In the genomic region with DNA sequence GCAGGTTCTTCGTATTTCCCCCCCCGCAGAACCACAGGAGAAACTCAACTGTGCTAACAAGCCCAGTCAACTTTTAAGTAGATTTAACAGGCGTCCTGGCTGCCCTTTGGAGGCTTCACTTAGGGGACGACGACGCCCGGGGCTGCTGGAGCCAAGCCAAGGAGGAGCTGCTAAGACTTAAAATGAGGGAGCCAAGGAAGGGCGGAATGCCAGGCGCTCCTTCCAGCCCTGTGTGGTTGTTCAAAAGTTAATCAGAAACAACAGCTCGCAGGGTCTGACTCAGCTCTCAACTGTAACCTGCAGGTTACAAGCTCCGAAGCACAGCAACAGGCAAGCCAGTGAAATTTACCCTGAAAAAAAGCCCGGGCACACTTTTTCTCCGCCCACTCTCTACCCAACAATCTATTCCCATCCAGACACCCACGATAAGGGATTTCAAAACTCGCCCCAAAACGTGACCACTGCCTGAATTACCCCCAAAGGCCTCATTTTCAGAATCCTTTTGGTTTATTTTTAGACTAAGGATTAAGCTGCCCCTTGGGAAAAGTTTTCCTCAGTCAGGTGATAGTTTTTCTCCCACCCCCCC, we compare ENCODE assay signal across 8 mouse cellular contexts. TPM values are rescaled to one million over a fixed set of nuclear protein-coding genes. Genes with fewer than 3 reads are reported as not detected.
DNase-seq lines count a peak whose midpoint lies in the region; ATAC-seq and TF ChIP-seq lines count a peak whose summit lies in the region.

No protein-coding gene starts in this region.

- no peak for TF ChIP-seq RAD21 in CH12.LX (IDR thresholded peaks at IDR 0.05; ENCODE audit: low read depth, low read length)

- H3K36me3 ChIP-seq in CH12.LX (replicated peaks in 1 of 2; ENCODE audit: control insufficient read depth in 1 of 2, insufficient read depth in 1 of 2, low read length in 1 of 2): peaks cover 0 to 17% of the 10 kb centered on the region in 2 experiments
- H3K36me3 ChIP-seq in forebrain, embryonic 10.5 days (replicated peaks): no peaks in the 10 kb centered on the region
- H3K36me3 ChIP-seq in heart, embryonic 14.5 days (ENCODE audit: control insufficient read depth, insufficient read depth, low read length): no peaks in the 10 kb centered on the region
- H3K36me3 ChIP-seq in neural tube, embryonic 15.5 days: no peaks in the 10 kb centered on the region

- H3K9ac ChIP-seq in CH12.LX (ENCODE audit: insufficient read depth, low read depth): peak overlapping the region; percentile 79
- H3K9ac ChIP-seq in heart, embryonic 14.5 days (ENCODE audit: low read length): peak overlapping the region; percentile 79
- H3K9ac ChIP-seq in neural tube, embryonic 15.5 days (replicated peaks): peak overlapping the region; percentile 62

- TF ChIP-seq EP300 in CH12.LX (IDR thresholded peaks at IDR 0.05; ENCODE audit: low read length): no peak

- H3K27ac ChIP-seq in CH12.LX (ENCODE audit: insufficient read depth, low read depth): peak overlapping the region; percentile 81
- H3K27ac ChIP-seq in brown adipose tissue, adult 24 weeks (replicated peaks; ENCODE audit: low read depth, low read length): peak overlapping the region; percentile 48
- peak overlapping the region; percentile 98 for H3K27ac ChIP-seq in forebrain, embryonic 10.5 days
- peak overlapping the region; percentile 96 to 98 for H3K27ac ChIP-seq in heart, embryonic 14.5 days (replicated peaks in 1 of 2; ENCODE audit: control insufficient read depth in 1 of 2, insufficient read depth in 1 of 2, low read depth in 2 of 2, low read length in 2 of 2)
- H3K27ac ChIP-seq in neural tube, embryonic 15.5 days (replicated peaks): peak overlapping the region; percentile 84

- peak; percentile 60 for DNase-seq in CH12.LX (ENCODE audit: extremely low read depth)
- peak; percentile 52 for DNase-seq in forebrain, embryonic 10.5 days (ENCODE audit: extremely low spot score, low spot score)
- DNase-seq in kidney, postnatal 10 days: peak; percentile 92
- peak; percentile 58 to 65 for DNase-seq in lung, adult 18-20 months
- peak; percentile 58 for DNase-seq in testis, postnatal 14 days (ENCODE audit: low spot score)

- dilution Hi-C loops in CH12.LX (cut with MboI; ENCODE audit: extremely low pct_ligation_motif_present, extremely low pct_unique_long_range_greater_than_20kb, low sequenced_read_pairs): no loop called here

- no peak for TF ChIP-seq CTCF in CH12.LX (conservative IDR thresholded peaks at IDR 0.05 in 1 of 2, IDR thresholded peaks at IDR 0.05 in 1 of 2; ENCODE audit: low read depth in 2 of 2, low read length in 2 of 2)

- no peaks in the 10 kb centered on the region for H3K9me3 ChIP-seq in CH12.LX (replicated peaks; ENCODE audit: low read length)
- H3K9me3 ChIP-seq in forebrain, embryonic 10.5 days: no peaks in the 10 kb centered on the region
- no peaks in the 10 kb centered on the region for H3K9me3 ChIP-seq in heart, embryonic 14.5 days (ENCODE audit: control insufficient read depth, low read length)
- no peaks in the 10 kb centered on the region for H3K9me3 ChIP-seq in neural tube, embryonic 15.5 days (replicated peaks)

- H3K4me3 ChIP-seq in CH12.LX (replicated peaks in 1 of 3; ENCODE audit: low read depth in 2 of 3, low read length in 2 of 3, poor library complexity in 1 of 3): peak overlapping the region; percentile 54 to 93 (median 84)
- H3K4me3 ChIP-seq in brown adipose tissue, adult 24 weeks (ENCODE audit: insufficient read depth, low read depth, low read length): peak overlapping the region; percentile 53
- peak overlapping the region; percentile 82 for H3K4me3 ChIP-seq in forebrain, embryonic 10.5 days
- peak overlapping the region; percentile 62 to 99 for H3K4me3 ChIP-seq in heart, embryonic 14.5 days (ENCODE audit: control insufficient read depth in 1 of 2, insufficient read depth in 1 of 2, low read depth in 1 of 2, low read length in 2 of 2)
- peak overlapping the region; percentile 81 for H3K4me3 ChIP-seq in neural tube, embryonic 15.5 days (replicated peaks)

- H3K27me3 ChIP-seq in CH12.LX (replicated peaks): no peaks in the 10 kb centered on the region
- no peaks in the 10 kb centered on the region for H3K27me3 ChIP-seq in forebrain, embryonic 10.5 days (ENCODE audit: poor library complexity, severe bottlenecking)
- H3K27me3 ChIP-seq in heart, embryonic 14.5 days (ENCODE audit: control insufficient read depth, insufficient read depth, low read length): no peaks in the 10 kb centered on the region
- H3K27me3 ChIP-seq in neural tube, embryonic 15.5 days (replicated peaks): no peaks in the 10 kb centered on the region

- in situ Hi-C loops in CH12.LX (cut with MboI; ENCODE audit: low pct_ligation_motif_present, low pct_unique_long_range_greater_than_20kb, low sequenced_read_pairs): loop anchor here (10.0 kb wide), 1 partner anchor 61 kb away; a partner anchor contains a TSS

- H3K79me2 ChIP-seq in CH12.LX (replicated peaks; ENCODE audit: control insufficient read depth, extremely low read depth, insufficient read depth, poor library complexity, severe bottlenecking): peaks cover 33% of the 10 kb centered on the region

- no peak for ATAC-seq in heart, embryonic 14.5 days (ENCODE audit: insufficient number of reproducible peaks, insufficient read depth, low FRiP score, low read depth)
- ATAC-seq in neural tube, embryonic 15.5 days (ENCODE audit: low FRiP score): no peak

- under 1% methylated on average over 16 of the region's 16 CpGs for WGBS in forebrain, embryonic 10.5 days
- WGBS in heart, embryonic 14.5 days: under 1% methylated on average over 16 of the region's 16 CpGs
- WGBS in neural tube, embryonic 15.5 days: under 1% methylated on average over 16 of the region's 16 CpGs

- peak overlapping the region; percentile 88 for H3K4me2 ChIP-seq in CH12.LX (ENCODE audit: insufficient read depth, low read depth, poor library complexity, severe bottlenecking)
- peak overlapping the region; percentile 90 for H3K4me2 ChIP-seq in heart, embryonic 14.5 days (ENCODE audit: low read length)
- peak overlapping the region; percentile 96 for H3K4me2 ChIP-seq in neural tube, embryonic 15.5 days

- TF ChIP-seq POLR2A in CH12.LX (IDR thresholded peaks at IDR 0.05; ENCODE audit: low read depth, low read length): no peak

- H3K4me1 ChIP-seq in CH12.LX (ENCODE audit: control insufficient read depth in 1 of 2, insufficient read depth in 2 of 2): peaks cover 7 to 20% of the 10 kb centered on the region in 2 experiments
- H3K4me1 ChIP-seq in brown adipose tissue, adult 24 weeks (ENCODE audit: control insufficient read depth, insufficient read depth, insufficient read length, low read length): peaks cover 15% of the 10 kb centered on the region
- peaks cover 32% of the 10 kb centered on the region for H3K4me1 ChIP-seq in forebrain, embryonic 10.5 days
- peaks cover 9 to 27% of the 10 kb centered on the region in 2 experiments for H3K4me1 ChIP-seq in heart, embryonic 14.5 days (ENCODE audit: control insufficient read depth in 2 of 2, insufficient read depth in 2 of 2, low read length in 2 of 2)
- peaks cover 33% of the 10 kb centered on the region for H3K4me1 ChIP-seq in neural tube, embryonic 15.5 days

TF ChIP-seq in CH12.LX, 34 proteins besides CTCF, POLR2A, EP300 and RAD21:
- no peak for TF ChIP-seq MXI1 (IDR thresholded peaks at IDR 0.05; ENCODE audit: low read depth, low read length)
- TF ChIP-seq RCOR1 (conservative IDR thresholded peaks at IDR 0.05; ENCODE audit: low read depth, low read length): no peak
- TF ChIP-seq MAZ (IDR thresholded peaks at IDR 0.05; ENCODE audit: low read depth, low read length): 0 out of 2 replicates have a peak, but pooled peaks have one; percentile 6
- TF ChIP-seq ZKSCAN1 (IDR thresholded peaks at IDR 0.05; ENCODE audit: borderline replicate concordance, low read depth, low read length): no peak
- TF ChIP-seq BHLHE40 (IDR thresholded peaks at IDR 0.05; ENCODE audit: low read depth, low read length): peak; percentile 85

RNA-seq across cellular contexts. Expression of a gene that starts 1.5 kb away (rescaled TPM):
- 69.3 and 71.3 TPM in 2 replicates for total RNA-seq in CH12.LX (2012; rRNA removed)
- total RNA-seq in CH12.LX (2014; rRNA removed): 122 and 138 TPM in 2 replicates
- 99.8 and 100 TPM in 2 replicates for polyA plus RNA-seq in CH12.LX (2012; ENCODE audit: insufficient read length, low read depth)
- polyA plus RNA-seq in brown adipose tissue, adult 24 weeks (2012; ENCODE audit: insufficient read depth, insufficient read length, missing spikeins): 52.2 and 86.1 TPM in 2 replicates
- 96.1 and 96.6 TPM in 2 replicates for polyA plus RNA-seq in forebrain, embryonic 10.5 days (2016; fragmentation: Nextera tagmentation; extraction: Ambion mirVana)
- polyA plus RNA-seq in heart, embryonic 14.5 days (2014; fragmentation: Nextera tagmentation; extraction: Ambion mirVana): 131 and 132 TPM in 2 replicates
- polyA plus RNA-seq in neural tube, embryonic 15.5 days (2015; fragmentation: Nextera tagmentation; extraction: Ambion mirVana): 55.3 and 66.0 TPM in 2 replicates

RNA-seq across cellular contexts. Expression of a gene that starts 39.8 kb away (rescaled TPM):
- total RNA-seq in CH12.LX (2012; rRNA removed) (64.2 and 70.6 TPM in 2 replicates), CH12.LX (2014; rRNA removed) (109 and 138 TPM in 2 replicates)
- 64.3 and 65.3 TPM in 2 replicates for polyA plus RNA-seq in CH12.LX (2012; ENCODE audit: insufficient read length, low read depth)
- not detected in 2 replicates for polyA plus RNA-seq in brown adipose tissue, adult 24 weeks (2012; ENCODE audit: insufficient read depth, insufficient read length, missing spikeins)
- 70.0 and 72.0 TPM in 2 replicates for polyA plus RNA-seq in forebrain, embryonic 10.5 days (2016; fragmentation: Nextera tagmentation; extraction: Ambion mirVana)
- polyA plus RNA-seq in heart, embryonic 14.5 days (2014; fragmentation: Nextera tagmentation; extraction: Ambion mirVana): 47.3 and 56.8 TPM in 2 replicates
- 5.0 and 13.3 TPM in 2 replicates for polyA plus RNA-seq in neural tube, embryonic 15.5 days (2015; fragmentation: Nextera tagmentation; extraction: Ambion mirVana)

RNA-seq across cellular contexts. Expression of a gene that starts 40.0 kb away (rescaled TPM):
- total RNA-seq in CH12.LX (2012; rRNA removed) (89.8 and 109 TPM in 2 replicates), CH12.LX (2014; rRNA removed) (221 and 265 TPM in 2 replicates)
- 107 and 119 TPM in 2 replicates for polyA plus RNA-seq in CH12.LX (2012; ENCODE audit: insufficient read length, low read depth)
- 21.8 and 29.1 TPM in 2 replicates for polyA plus RNA-seq in brown adipose tissue, adult 24 weeks (2012; ENCODE audit: insufficient read depth, insufficient read length, missing spikeins)
- 233 and 236 TPM in 2 replicates for polyA plus RNA-seq in forebrain, embryonic 10.5 days (2016; fragmentation: Nextera tagmentation; extraction: Ambion mirVana)
- polyA plus RNA-seq in heart, embryonic 14.5 days (2014; fragmentation: Nextera tagmentation; extraction: Ambion mirVana): 88.9 and 97.1 TPM in 2 replicates
- 54.4 and 73.8 TPM in 2 replicates for polyA plus RNA-seq in neural tube, embryonic 15.5 days (2015; fragmentation: Nextera tagmentation; extraction: Ambion mirVana)

Comparison
In these comparisons a context has a peak if more than half of its experiments do, and no peak if none do; other contexts are left out.
1. H3K27ac ChIP-seq: peak in every context shown above with its lines; median percentile 98 in forebrain, embryonic 10.5 days; 97 in heart, embryonic 14.5 days; 84 in neural tube, embryonic 15.5 days; 81 in CH12.LX; 48 in brown adipose tissue, adult 24 weeks.